Mouse (Mus musculus): Measurements from ENCODE around the gene Abcc3.

DNA sequence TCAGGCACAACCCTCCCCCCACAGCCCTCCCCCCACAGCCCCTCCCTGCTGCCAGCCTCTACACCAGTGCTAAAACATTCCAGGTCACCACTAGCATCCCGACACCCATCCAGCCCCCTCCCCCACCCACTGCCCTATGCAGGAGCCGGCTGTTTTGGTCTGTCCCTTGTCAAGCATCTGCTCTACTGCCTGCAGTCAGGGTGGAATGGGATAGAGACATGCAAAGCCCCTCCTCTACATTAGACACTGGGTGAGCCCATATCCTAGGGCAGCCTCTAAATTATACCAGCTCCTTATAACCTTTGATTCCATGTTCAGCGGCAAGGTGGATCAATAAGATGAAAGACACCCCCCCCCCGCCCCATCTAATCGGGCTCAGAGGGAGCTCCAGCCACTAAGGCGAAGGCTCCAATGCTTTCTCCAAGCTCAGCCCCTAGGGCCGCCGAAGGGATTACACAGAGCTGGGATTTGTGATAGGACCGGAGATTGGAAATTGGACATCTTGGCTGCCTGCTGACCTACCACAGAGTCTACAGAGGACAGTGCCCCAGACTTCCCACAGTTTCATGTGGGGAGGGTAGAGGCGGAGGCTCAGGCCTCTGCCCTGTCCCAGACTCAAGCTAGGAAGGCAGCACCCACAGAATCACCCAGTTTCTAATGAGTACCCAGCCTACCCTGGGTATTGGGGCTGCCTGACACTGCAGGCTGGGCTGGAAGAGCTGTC, 26.4 kb upstream of the Abcc3 start:
- TF ChIP-seq CTCF (IDR thresholded peaks at IDR 0.05; ENCODE audit: control insufficient read depth, insufficient read depth, insufficient replicate concordance, low read depth, low read length), result no peak
- TF ChIP-seq POLR2A (IDR thresholded peaks at IDR 0.05; ENCODE audit: control insufficient read depth, low read depth, low read length), result no peak
